Mouse (Mus musculus): ENCODE measurements around the gene Defb36. TPM values are rescaled to one million over a fixed set of nuclear protein-coding genes. Genes with fewer than 3 reads are reported as not detected.

The Defb36 gene
- total RNA-seq, 2 experiments from 2014 or later, result not detected

- no peak for ATAC-seq (replicated peaks; ENCODE audit: low FRiP score, poor library complexity, severe bottlenecking)
Observed at GRCm38 (mm10) chr2:152620367-152621134, 16.4 kb downstream of the Defb36 start.

- ATAC-seq (replicated peaks; ENCODE audit: low FRiP score, poor library complexity, severe bottlenecking), result no peak
Observed at GRCm38 (mm10) chr2:152622151-152622550, 18.0 kb downstream of the Defb36 start.

GRCm38 (mm10) chr2:152622953-152623352 lies 18.8 kb downstream of the Defb36 start, which contains the start of gene Defb25:
Defb25 (minus strand) TSS chr2:152623053.
- ATAC-seq (replicated peaks; ENCODE audit: low FRiP score, poor library complexity, severe bottlenecking), result no peak

- no peak for ATAC-seq (replicated peaks; ENCODE audit: low FRiP score, poor library complexity, severe bottlenecking)
Observed at GRCm38 (mm10) chr2:152624566-152624965, 20.4 kb downstream of the Defb36 start.

- ATAC-seq (replicated peaks; ENCODE audit: low FRiP score, poor library complexity, severe bottlenecking), result no peak
Observed at GRCm38 (mm10) chr2:152625256-152625655, 21.1 kb downstream of the Defb36 start.

- ATAC-seq (replicated peaks; ENCODE audit: low FRiP score, poor library complexity, severe bottlenecking), result no peak
Observed at GRCm38 (mm10) chr2:152626774-152627591, 22.9 kb downstream of the Defb36 start, which contains the start of gene Rem1. Rem1 (plus strand) TSS chr2:152626951.

GRCm38 (mm10) chr2:152628066-152628465 lies 23.9 kb downstream of the Defb36 start:
- ATAC-seq (replicated peaks; ENCODE audit: low FRiP score, poor library complexity, severe bottlenecking), result peak; percentile 17; the same call in 1 of the 2 replicates

GRCm38 (mm10) chr2:152629239-152629638 lies 25.1 kb downstream of the Defb36 start:
- no peak for ATAC-seq (replicated peaks; ENCODE audit: low FRiP score, poor library complexity, severe bottlenecking)

GRCm38 (mm10) chr2:152629904-152630303 lies 25.8 kb downstream of the Defb36 start:
- no peak for ATAC-seq (replicated peaks; ENCODE audit: low FRiP score, poor library complexity, severe bottlenecking)

GRCm38 (mm10) chr2:152633334-152633733 lies 29.2 kb downstream of the Defb36 start:
- ATAC-seq (replicated peaks; ENCODE audit: low FRiP score, poor library complexity, severe bottlenecking), result no peak

- no peak for ATAC-seq (replicated peaks; ENCODE audit: low FRiP score, poor library complexity, severe bottlenecking)
Observed at GRCm38 (mm10) chr2:152634311-152634710, 30.2 kb downstream of the Defb36 start.

- no peak for ATAC-seq (replicated peaks; ENCODE audit: low FRiP score, poor library complexity, severe bottlenecking)
Observed at GRCm38 (mm10) chr2:152636246-152637005, 32.3 kb downstream of the Defb36 start.

GRCm38 (mm10) chr2:152637006-152637322 lies 32.8 kb downstream of the Defb36 start:
- ATAC-seq (replicated peaks; ENCODE audit: low FRiP score, poor library complexity, severe bottlenecking), result no peak

GRCm38 (mm10) chr2:152637381-152637780 lies 33.3 kb downstream of the Defb36 start:
- no peak for ATAC-seq (replicated peaks; ENCODE audit: low FRiP score, poor library complexity, severe bottlenecking)

- ATAC-seq (replicated peaks; ENCODE audit: low FRiP score, poor library complexity, severe bottlenecking), result no peak
Observed at GRCm38 (mm10) chr2:152638865-152639264, 34.7 kb downstream of the Defb36 start.

- ATAC-seq (replicated peaks; ENCODE audit: low FRiP score, poor library complexity, severe bottlenecking), result no peak
Observed at GRCm38 (mm10) chr2:152639406-152640113, 35.4 kb downstream of the Defb36 start.

GRCm38 (mm10) chr2:152652901-152653620 lies 48.9 kb downstream of the Defb36 start:
- ATAC-seq (replicated peaks; ENCODE audit: low FRiP score, poor library complexity, severe bottlenecking), result no peak

- ATAC-seq (replicated peaks; ENCODE audit: low FRiP score, poor library complexity, severe bottlenecking), result no peak
Observed at GRCm38 (mm10) chr2:152653874-152654715, 50.0 kb downstream of the Defb36 start.
